Mouse (Mus musculus) CH12.LX (cell line): ENCODE measurements around the gene Gfm2.

Experiments used
- CTCF ChIP-seq, 2 experiments: IDR thresholded peaks in 1 of 2; conservative IDR thresholded peaks in 1 of 2; 2 replicates each; pipeline ENCODE4 v1.5.1; 2011 to 2012; ENCODE audit warnings: low read depth in 2 of 2, low read length in 2 of 2, improper control_type of control experiment in 1 of 2, inconsistent platforms in 1 of 2, mild to moderate bottlenecking in 1 of 2, moderate library complexity in 1 of 2
- ELF1 ChIP-seq: IDR thresholded peaks from 2 replicates; pipeline ENCODE4 v1.6.1; 2014; ENCODE audit warnings: low read depth, mild to moderate bottlenecking, inconsistent platforms, low read length, improper control_type of control experiment
- JUND ChIP-seq: conservative IDR thresholded peaks from 2 replicates; pipeline ENCODE4 v1.6.1; 2011; ENCODE audit warnings: low read depth, low read length, improper control_type of control experiment
- MAZ ChIP-seq: IDR thresholded peaks from 2 replicates; pipeline ENCODE4 v1.6.1; 2012; ENCODE audit warnings: low read depth, mild to moderate bottlenecking, inconsistent platforms, low read length, improper control_type of control experiment, moderate library complexity
- PAX5 ChIP-seq: IDR thresholded peaks from 2 replicates; pipeline ENCODE4 v1.6.1; 2012; ENCODE audit warnings: low read length, inconsistent platforms, mixed read lengths
- POLR2A ChIP-seq: IDR thresholded peaks from 2 replicates; pipeline ENCODE4 v1.6.1; 2011; ENCODE audit warnings: low read depth, mild to moderate bottlenecking, improper control_type of control experiment, low read length
- POLR2AphosphoS2 ChIP-seq: IDR thresholded peaks from 2 replicates; pipeline ENCODE4 v1.6.1; 2011; ENCODE audit warnings: low read depth, low read length, improper control_type of control experiment
- SIN3A ChIP-seq: IDR thresholded peaks from 2 replicates; pipeline ENCODE4 v1.6.1; 2012; ENCODE audit warnings: low read length, improper control_type of control experiment, inconsistent platforms
- USF2 ChIP-seq: conservative IDR thresholded peaks from 2 replicates; pipeline ENCODE4 v1.6.1; 2011; ENCODE audit warnings: low read depth, low read length, improper control_type of control experiment
- ZC3H11A ChIP-seq: IDR thresholded peaks from 2 replicates; pipeline ENCODE4 v1.6.1; 2012; ENCODE audit warnings: low read depth, mild to moderate bottlenecking, inconsistent platforms, low read length, improper control_type of control experiment

- no peak for TF ChIP-seq MAZ
- no peak for TF ChIP-seq SIN3A
- no peak for TF ChIP-seq POLR2A
- TF ChIP-seq CTCF (conservative IDR thresholded peaks at IDR 0.05 in 1 of 2, IDR thresholded peaks at IDR 0.05 in 1 of 2; ENCODE audit: low read depth in 2 of 2, low read length in 2 of 2), result no peak
- no peak for TF ChIP-seq ELF1
- no peak for TF ChIP-seq JUND
- TF ChIP-seq USF2, result no peak
- no peak for TF ChIP-seq ZC3H11A
- TF ChIP-seq PAX5, result no peak
- TF ChIP-seq POLR2AphosphoS2, result no peak
These were observed 77.0 kb downstream of the Gfm2 start for GRCm38 (mm10) chr13:97214583-97215268.
